Comparison of ENCODE assay signal across 21 mouse cellular contexts in the genomic region with DNA sequence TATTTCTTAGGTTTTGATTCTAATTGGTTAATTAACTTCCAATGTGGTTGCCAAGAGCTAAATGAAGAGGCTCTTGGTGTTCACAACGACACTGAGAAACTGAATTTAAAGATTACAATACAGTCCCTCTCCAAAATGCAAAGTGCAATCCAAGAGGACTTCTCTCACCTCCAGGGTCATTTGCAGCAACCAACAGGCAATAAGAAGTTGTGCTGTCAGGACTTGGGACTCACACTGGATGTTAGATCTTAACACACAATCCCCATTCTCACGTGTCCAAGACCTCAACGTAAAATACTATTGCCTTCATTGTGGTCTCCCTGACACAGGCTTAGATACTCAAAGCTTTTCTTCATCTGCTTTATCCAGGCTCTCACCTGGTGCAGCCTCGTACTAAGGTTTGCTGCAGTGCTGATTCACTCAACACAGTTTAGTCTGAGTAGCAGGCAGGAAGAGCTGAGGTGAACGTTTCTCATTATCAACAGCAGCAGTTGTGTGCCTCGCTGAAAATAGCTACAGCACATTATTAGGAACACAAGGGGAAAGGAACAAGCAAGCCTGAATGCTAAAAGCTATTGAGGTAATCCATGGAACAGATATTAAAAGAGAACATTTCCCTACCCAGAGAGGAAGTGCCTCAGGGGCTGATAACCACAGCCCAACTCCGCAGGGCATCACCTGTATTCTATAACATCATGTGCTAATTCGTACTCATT.
DNase-seq lines count a peak whose midpoint lies in the region; ATAC-seq and TF ChIP-seq lines count a peak whose summit lies in the region.
"Had no signal": no experiment of that assay in that cellular context is flagged by ENCODE, and none has a peak within 500 bp of the region (broad histone marks: within the 10 kb centered on the region; RNA-seq: fewer than 3 reads in every experiment).

No protein-coding gene starts in this region.

- no peak overlapping the region for H3K4me2 ChIP-seq in midbrain, embryonic 14.5 days (ENCODE audit: low read length)
- no peak overlapping the region for H3K4me2 ChIP-seq in stomach, postnatal 0 days (replicated peaks; ENCODE audit: low read depth)
- H3K4me2 ChIP-seq: embryonic facial prominence, embryonic 15.5 days; forebrain, embryonic 15.5 days; heart, embryonic 11.5 days; heart, embryonic 15.5 days had no signal

- no peaks in the 10 kb centered on the region for H3K9me3 ChIP-seq in midbrain, embryonic 14.5 days (ENCODE audit: control insufficient read depth, low read length)
- no peaks in the 10 kb centered on the region for H3K9me3 ChIP-seq in midbrain, embryonic 10.5 days (replicated peaks)
- no peaks in the 10 kb centered on the region for H3K9me3 ChIP-seq in stomach, postnatal 0 days (ENCODE audit: control insufficient read depth, low read length)
- H3K9me3 ChIP-seq: embryonic facial prominence, embryonic 15.5 days; forebrain, embryonic 15.5 days; heart, embryonic 15.5 days; hindbrain, embryonic 10.5 days had no signal

- TF ChIP-seq EP300 in stomach, postnatal 0 days (optimal IDR thresholded peaks at IDR 0.05) = no peak

- DNase-seq in midbrain, embryonic 14.5 days = peak; percentile 17
- no peak for DNase-seq in midbrain, embryonic 10.5 days (ENCODE audit: low spot score)
- DNase-seq in MEL-GATA-1-ER (ENCODE audit: extremely low read depth, low read depth) = peak; percentile 18
- DNase-seq in brain, embryonic 14.5 days (ENCODE audit: low read depth) = peak; percentile 23
- no peak for DNase-seq in kidney, postnatal 4 days
- DNase-seq in stomach, postnatal 0 days (ENCODE audit: low spot score) = no peak
- DNase-seq: adrenal gland, postnatal 10 days; cerebellum, adult 2 months; cerebellum, postnatal 10 days; embryo, embryonic 11 days; gastrocnemius, postnatal 36 days; heart, adult 18-20 months; heart, postnatal 14 days had no signal

- 75% methylated on average over 8 of the region's 8 CpGs for WGBS in midbrain, embryonic 14.5 days
- WGBS in midbrain, embryonic 10.5 days = 86% methylated on average over 8 of the region's 8 CpGs
- 74% methylated on average over 8 of the region's 8 CpGs for WGBS in stomach, postnatal 0 days

- H3K4me3 ChIP-seq in midbrain, embryonic 14.5 days (replicated peaks; ENCODE audit: low read depth, low read length) = no peak overlapping the region
- H3K4me3 ChIP-seq in midbrain, embryonic 10.5 days = no peak overlapping the region
- H3K4me3 ChIP-seq in stomach, postnatal 0 days (ENCODE audit: low read depth, low read length) = no peak overlapping the region
- H3K4me3 ChIP-seq: embryonic facial prominence, embryonic 15.5 days; forebrain, embryonic 15.5 days; heart, embryonic 15.5 days; hindbrain, embryonic 10.5 days had no signal

- no peak for TF ChIP-seq CTCF in brain, embryonic 14.5 days (IDR thresholded peaks at IDR 0.05; ENCODE audit: borderline replicate concordance, extremely low read depth, insufficient read depth, insufficient read length)
- TF ChIP-seq CTCF in stomach, postnatal 0 days (IDR thresholded peaks at IDR 0.05; ENCODE audit: low read depth) = no peak

- no peak; the same call in 1 of the 2 replicates for ATAC-seq in midbrain, embryonic 14.5 days (ENCODE audit: low FRiP score, low TSS enrichment)
- ATAC-seq in megakaryocyte progenitor cell, adult 5-6 weeks (replicated peaks; ENCODE audit: poor library complexity) = peak; percentile 91
- no peak for ATAC-seq in erythroblast, adult 5-6 weeks (replicated peaks; ENCODE audit: low FRiP score, poor library complexity, severe bottlenecking)
- no peak for ATAC-seq in stomach, postnatal 0 days (ENCODE audit: low FRiP score, low TSS enrichment)
- ATAC-seq: forebrain, embryonic 15.5 days; hindbrain, embryonic 16.5 days had no signal

- no peak overlapping the region for H3K9ac ChIP-seq in midbrain, embryonic 14.5 days (replicated peaks; ENCODE audit: low read length)
- H3K9ac ChIP-seq in stomach, postnatal 0 days (ENCODE audit: low read length) = no peak overlapping the region
- H3K9ac ChIP-seq: embryonic facial prominence, embryonic 15.5 days; forebrain, embryonic 15.5 days; heart, embryonic 15.5 days had no signal

- H3K4me1 ChIP-seq in midbrain, embryonic 14.5 days (ENCODE audit: control insufficient read depth, insufficient read depth, low read length) = no peaks in the 10 kb centered on the region
- no peaks in the 10 kb centered on the region for H3K4me1 ChIP-seq in midbrain, embryonic 10.5 days
- no peaks in the 10 kb centered on the region for H3K4me1 ChIP-seq in stomach, postnatal 0 days (replicated peaks; ENCODE audit: control insufficient read depth, insufficient read depth)
- H3K4me1 ChIP-seq: embryonic facial prominence, embryonic 15.5 days; forebrain, embryonic 15.5 days; heart, embryonic 15.5 days; hindbrain, embryonic 10.5 days had no signal

- no peaks in the 10 kb centered on the region for H3K36me3 ChIP-seq in midbrain, embryonic 14.5 days (ENCODE audit: control insufficient read depth, insufficient read depth, low read length)
- H3K36me3 ChIP-seq in midbrain, embryonic 10.5 days = no peaks in the 10 kb centered on the region
- H3K36me3 ChIP-seq in stomach, postnatal 0 days (ENCODE audit: control insufficient read depth, insufficient read depth, low read length) = no peaks in the 10 kb centered on the region
- H3K36me3 ChIP-seq: embryonic facial prominence, embryonic 15.5 days; forebrain, embryonic 15.5 days; heart, embryonic 15.5 days; hindbrain, embryonic 10.5 days had no signal

- H3K27ac ChIP-seq in midbrain, embryonic 14.5 days (replicated peaks; ENCODE audit: low read depth, low read length) = no peak overlapping the region
- H3K27ac ChIP-seq in midbrain, embryonic 10.5 days (replicated peaks) = no peak overlapping the region
- H3K27ac ChIP-seq in stomach, postnatal 0 days (replicated peaks) = no peak overlapping the region
- H3K27ac ChIP-seq: embryonic facial prominence, embryonic 15.5 days; forebrain, embryonic 15.5 days; heart, embryonic 15.5 days; hindbrain, embryonic 10.5 days had no signal

- TF ChIP-seq POLR2A in brain, embryonic 14.5 days (IDR thresholded peaks at IDR 0.05; ENCODE audit: borderline replicate concordance, extremely low read depth, insufficient read depth, insufficient read length, poor library complexity, severe bottlenecking) = no peak

- no peaks in the 10 kb centered on the region for H3K27me3 ChIP-seq in midbrain, embryonic 14.5 days (ENCODE audit: control insufficient read depth, insufficient read depth, low read length)
- H3K27me3 ChIP-seq in midbrain, embryonic 10.5 days (ENCODE audit: low read depth, poor library complexity, severe bottlenecking) = no peaks in the 10 kb centered on the region
- no peaks in the 10 kb centered on the region for H3K27me3 ChIP-seq in stomach, postnatal 0 days (ENCODE audit: control insufficient read depth, insufficient read depth, low read length)
- H3K27me3 ChIP-seq: embryonic facial prominence, embryonic 15.5 days; forebrain, embryonic 15.5 days; heart, embryonic 15.5 days had no signal

Comparison
In these comparisons a context has a peak if more than half of its experiments do, and no peak if none do; other contexts are left out.
1. DNase-seq: peak in midbrain, embryonic 14.5 days (single experiment), MEL-GATA-1-ER (single experiment) and brain, embryonic 14.5 days (single experiment); none in midbrain, embryonic 10.5 days (single experiment), kidney, postnatal 4 days (0 of 2) and stomach, postnatal 0 days (single experiment).